ENCODE assay signal across 8 mouse cellular contexts in the genomic region with DNA sequence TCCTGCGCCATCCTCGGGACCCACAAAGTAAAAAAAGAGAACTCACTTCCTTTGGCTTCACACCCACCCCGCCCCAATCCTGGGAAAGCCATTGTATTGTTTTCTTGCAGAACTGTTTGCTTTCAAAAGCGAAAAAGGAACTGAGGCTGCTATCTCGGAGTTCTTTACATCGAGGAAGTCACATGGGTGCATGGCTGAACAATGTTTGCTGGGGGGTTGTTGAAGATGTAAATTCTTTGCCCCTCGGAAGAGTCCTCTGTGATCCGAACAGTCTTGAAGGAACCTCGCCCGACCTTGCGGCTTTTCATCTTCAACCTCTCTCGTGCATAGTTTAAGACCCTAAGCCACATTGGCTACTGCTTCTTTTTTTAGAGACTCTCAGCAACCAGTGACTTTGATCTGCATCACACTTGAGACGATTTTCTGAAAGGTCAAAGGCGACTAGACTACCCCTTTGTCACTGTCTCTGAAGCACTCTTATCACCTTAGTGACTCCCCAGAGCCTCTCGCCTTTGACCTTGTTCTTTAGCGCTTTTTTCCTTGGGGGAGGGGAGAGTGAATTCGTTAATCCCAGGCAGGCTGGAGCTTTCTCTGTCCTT.
A peak's percentile ranks its signal among the peaks of the same experiment; 100 is the strongest.
DNase-seq lines count a peak whose midpoint lies in the region; ATAC-seq and TF ChIP-seq lines count a peak whose summit lies in the region.

No protein-coding gene starts in this region.

- H3K9me3 ChIP-seq in forebrain, embryonic 10.5 days = no peaks in the 10 kb centered on the region

- peak; percentile 2 for ATAC-seq in megakaryocyte progenitor cell, adult 5-6 weeks (replicated peaks; ENCODE audit: poor library complexity)

- no peak for DNase-seq in testis, postnatal 10 days (ENCODE audit: low spot score)
- DNase-seq in forebrain, embryonic 10.5 days (ENCODE audit: extremely low spot score, low spot score) = peak; percentile 61
- peak; percentile 27 for DNase-seq in heart, postnatal 25 days (ENCODE audit: low spot score)
- DNase-seq in kidney, postnatal 36 days = peak; percentile 51 to 58
- DNase-seq in spleen, postnatal 14 days (ENCODE audit: low spot score in 2 of 2) = peak; percentile 13 to 26
- no peak for DNase-seq in right cerebral cortex, postnatal 25 days

- H3K4me3 ChIP-seq in testis, adult 2 months (ENCODE audit: control insufficient read depth, low read depth, low read length) = peak overlapping the region; percentile 19
- peak overlapping the region; percentile 44 for H3K4me3 ChIP-seq in forebrain, embryonic 10.5 days

- no peaks in the 10 kb centered on the region for H3K27me3 ChIP-seq in testis, adult 2 months (ENCODE audit: control insufficient read depth, insufficient read depth, low read length)
- peaks cover 5% of the 10 kb centered on the region for H3K27me3 ChIP-seq in forebrain, embryonic 10.5 days (ENCODE audit: poor library complexity, severe bottlenecking)

- TF ChIP-seq POLR2A in testis, adult 2 months (IDR thresholded peaks at IDR 0.05; ENCODE audit: control insufficient read depth, low read depth, low read length) = no peak

- intact Hi-C loops in heart, postnatal 25 days (cut with DNase I) = loop anchor here (2.0 to 10.0 kb wide), 4 partner anchors 116 to 294 kb away; no protein-coding TSS in a partner anchor

- H3K4me1 ChIP-seq in testis, adult 2 months (ENCODE audit: control insufficient read depth, insufficient read depth, low read length) = peaks cover 2% of the 10 kb centered on the region; the same call in 1 of the 2 replicates
- H3K4me1 ChIP-seq in forebrain, embryonic 10.5 days = peaks cover 31% of the 10 kb centered on the region

- H3K36me3 ChIP-seq in testis, adult 2 months (ENCODE audit: control insufficient read depth, insufficient read depth, low read length) = no peaks in the 10 kb centered on the region
- H3K36me3 ChIP-seq in forebrain, embryonic 10.5 days (replicated peaks) = no peaks in the 10 kb centered on the region

- WGBS in forebrain, embryonic 10.5 days = 2% methylated on average over 17 of the region's 17 CpGs

- peak overlapping the region; percentile 18 for H3K27ac ChIP-seq in testis, adult 2 months (ENCODE audit: control insufficient read depth, insufficient read depth, low read depth, low read length)
- peak overlapping the region; percentile 84 for H3K27ac ChIP-seq in forebrain, embryonic 10.5 days

- TF ChIP-seq CTCF in testis, adult 2 months (IDR thresholded peaks at IDR 0.05; ENCODE audit: control insufficient read depth, insufficient read depth, insufficient replicate concordance, low read depth, low read length) = no peak

Comparison
In these comparisons a context has a peak if more than half of its experiments do, and no peak if none do; other contexts are left out.
1. DNase-seq: peak in forebrain, embryonic 10.5 days (single experiment), heart, postnatal 25 days (single experiment), kidney, postnatal 36 days (2 of 2) and spleen, postnatal 14 days (2 of 2); none in testis, postnatal 10 days (single experiment) and right cerebral cortex, postnatal 25 days (single experiment).